Mouse (Mus musculus): ENCODE measurements around the gene Sv2c.

Sv2c gene

DNA sequence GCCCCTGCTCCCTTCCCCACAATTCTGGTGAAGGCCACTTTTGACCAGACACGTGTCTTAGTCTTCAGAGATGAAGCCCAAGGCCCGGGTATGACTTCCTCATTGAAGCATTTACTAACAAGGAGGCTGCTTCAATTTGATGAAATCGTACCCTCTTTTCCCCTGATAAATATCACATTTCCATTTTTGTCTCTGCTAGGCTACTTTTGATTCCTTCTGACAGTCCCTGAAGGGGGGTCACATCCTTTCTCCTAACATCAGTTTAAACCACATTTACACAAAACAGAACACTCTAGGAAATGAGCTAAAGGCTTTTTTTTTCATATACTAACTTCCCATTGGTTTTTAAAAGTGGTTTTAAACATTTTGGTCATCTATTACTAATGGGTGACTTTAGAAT lies 79.6 kb downstream of the Sv2c start:
- DNase-seq (ENCODE audit: low read depth, low spot score) = no peak

GRCm38 (mm10) chr13:96045396-96045795 lies 87.0 kb downstream of the Sv2c start:
- peak; percentile 26 for DNase-seq (ENCODE audit: low read depth, low spot score)

- DNase-seq (ENCODE audit: low read depth, low spot score) = no peak
Observed at GRCm38 (mm10) chr13:96040275-96041042, 91.9 kb downstream of the Sv2c start.

GRCm38 (mm10) chr13:96039536-96039935 lies 92.8 kb downstream of the Sv2c start:
- no peak for DNase-seq (ENCODE audit: low read depth, low spot score)

- DNase-seq (ENCODE audit: low read depth, low spot score) = peak; percentile 77
Observed at GRCm38 (mm10) chr13:96030368-96031223, 101.8 kb downstream of the Sv2c start.

DNA sequence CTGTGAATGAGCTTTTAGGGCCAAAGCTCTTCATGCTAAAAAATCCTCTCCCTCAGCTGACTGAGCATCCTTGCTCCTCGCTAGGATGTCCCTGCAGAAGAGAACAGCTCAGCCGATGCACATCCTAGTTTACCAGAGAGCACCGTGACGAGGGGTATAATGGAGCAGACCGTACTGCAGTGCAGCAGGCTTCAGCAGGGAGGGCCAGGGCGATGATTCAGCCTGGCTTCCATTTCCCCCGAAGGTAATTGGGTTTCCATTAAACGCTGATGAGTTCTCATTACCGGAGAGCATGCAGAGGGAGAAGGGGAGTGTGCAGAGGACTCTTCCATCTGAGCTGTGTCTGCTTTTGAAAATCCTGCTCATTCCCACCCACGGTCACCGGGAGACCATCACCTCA lies 108.5 kb downstream of the Sv2c start:
- DNase-seq (ENCODE audit: low read depth, low spot score) = peak; percentile 0

GRCm38 (mm10) chr13:96015516-96015915 lies 116.9 kb downstream of the Sv2c start:
- no peak for DNase-seq (ENCODE audit: low read depth, low spot score)

GRCm38 (mm10) chr13:96010861-96011511 lies 121.4 kb downstream of the Sv2c start:
- DNase-seq (ENCODE audit: low read depth, low spot score) = peak; percentile 9

DNA sequence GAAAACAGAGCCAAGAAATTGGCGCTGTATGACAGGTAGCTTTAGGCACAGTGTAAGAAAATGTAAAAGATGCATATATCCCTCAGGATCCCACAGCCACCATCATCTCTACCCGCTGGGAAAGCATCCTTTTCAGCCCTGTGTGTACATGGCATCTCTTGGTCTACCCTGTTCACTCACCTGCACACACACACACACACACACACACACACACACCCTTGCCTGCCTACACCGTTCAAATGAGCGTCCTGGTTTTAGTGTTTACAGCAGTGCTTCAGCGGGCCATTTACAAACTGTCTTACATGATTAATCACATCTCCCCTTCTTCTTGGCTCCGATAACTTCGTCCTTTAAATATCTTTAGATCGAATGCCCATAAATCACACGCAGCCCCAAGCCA lies 123.4 kb downstream of the Sv2c start:
- no peak for DNase-seq (ENCODE audit: low read depth, low spot score)

- DNase-seq (ENCODE audit: low read depth, low spot score) = peak; percentile 0
Observed at GRCm38 (mm10) chr13:96008154-96008553, 124.2 kb downstream of the Sv2c start.

GRCm38 (mm10) chr13:96003539-96003938 lies 128.8 kb downstream of the Sv2c start:
- no peak for DNase-seq (ENCODE audit: low read depth, low spot score)

- no peak for DNase-seq (ENCODE audit: low read depth, low spot score)
Observed at GRCm38 (mm10) chr13:96002475-96002874, 129.9 kb downstream of the Sv2c start.

DNA sequence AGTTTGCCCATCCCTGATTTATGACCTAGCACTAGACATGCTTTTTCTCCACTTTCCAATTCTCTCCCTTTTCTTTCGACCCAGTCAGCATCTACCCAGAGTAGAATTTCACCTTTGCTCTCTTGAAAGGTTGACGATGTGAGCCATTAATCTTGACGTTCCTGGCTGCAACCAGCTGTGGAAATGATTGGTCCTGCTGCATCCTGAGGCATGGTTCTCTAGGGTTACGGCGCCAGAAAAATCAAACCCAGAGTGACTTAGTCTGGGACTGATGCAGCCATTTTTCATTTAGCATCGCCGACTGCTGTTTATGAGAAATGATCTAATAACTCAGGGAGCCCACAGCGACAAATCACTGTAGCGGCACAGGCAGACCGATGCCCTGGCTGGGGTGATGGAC lies 133.0 kb downstream of the Sv2c start:
- no peak for DNase-seq (ENCODE audit: low read depth, low spot score)

GRCm38 (mm10) chr13:95997294-95997693 lies 135.1 kb downstream of the Sv2c start:
- DNase-seq (ENCODE audit: low read depth, low spot score) = no peak

DNA sequence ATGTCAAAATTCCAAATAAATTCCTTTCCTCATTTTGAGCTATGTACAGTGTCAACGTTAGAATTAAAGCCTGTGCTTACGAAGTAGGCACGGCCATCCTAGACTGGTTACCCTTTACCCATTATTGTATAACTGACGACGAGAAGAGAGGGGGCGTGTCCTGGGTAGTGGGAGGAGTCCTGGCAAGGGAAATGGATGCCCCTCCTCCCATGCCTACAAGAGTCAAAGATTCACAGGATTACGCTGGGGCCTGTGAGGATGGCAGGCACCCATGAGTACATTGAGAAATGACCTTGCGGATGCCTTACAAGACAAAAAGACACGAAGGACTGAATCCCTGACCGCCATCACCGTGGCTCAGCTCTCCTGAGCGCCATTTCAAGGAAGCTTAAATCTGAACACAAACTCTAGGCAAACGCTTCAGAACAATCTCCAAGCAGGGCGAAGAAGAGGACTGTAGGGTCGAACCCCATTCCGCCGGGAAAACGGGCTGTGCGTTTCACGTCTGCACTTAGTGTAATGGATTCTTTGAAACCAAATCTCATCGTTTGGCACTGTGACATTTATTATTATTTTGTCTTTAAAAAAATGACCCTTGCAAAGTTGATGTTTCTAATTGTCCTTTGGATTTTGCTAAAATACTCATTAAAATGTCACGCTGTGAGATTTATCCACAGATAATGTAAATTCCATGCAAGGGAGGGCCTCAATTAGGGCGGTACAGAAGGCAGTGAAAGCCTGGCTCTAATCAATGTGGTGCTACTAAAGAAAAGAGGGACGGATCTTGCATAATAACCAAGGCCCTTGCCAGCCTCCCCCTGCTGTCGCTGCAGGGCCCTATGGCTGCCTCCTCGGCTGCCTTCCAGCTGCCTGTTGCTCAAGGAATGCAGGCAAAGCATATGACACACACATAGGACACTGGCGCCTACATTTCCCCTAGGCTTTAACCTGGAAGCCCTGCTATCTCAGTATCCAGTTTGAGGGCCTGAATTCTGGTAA lies 137.4 kb downstream of the Sv2c start:
- DNase-seq (ENCODE audit: low read depth, low spot score) = peak; percentile 81

DNA sequence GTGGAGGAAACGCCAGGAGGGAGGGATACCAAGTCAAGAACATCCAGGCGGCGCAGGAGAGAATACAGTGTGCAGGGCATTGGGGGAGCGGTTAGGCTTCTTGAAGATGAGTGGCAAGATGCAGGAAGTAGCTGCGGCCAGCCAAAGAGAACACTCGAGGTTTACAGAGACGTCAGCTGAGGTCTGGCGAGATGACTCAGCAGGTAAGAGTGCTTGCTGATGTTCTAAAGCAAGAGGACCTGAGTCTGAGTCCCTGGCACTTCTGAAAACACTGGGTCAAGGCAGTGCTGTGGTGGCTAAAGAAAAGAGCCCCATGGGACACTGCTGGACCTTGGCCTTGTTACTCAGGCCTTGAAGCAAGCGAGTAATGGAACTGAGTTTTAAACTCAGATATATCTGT lies 144.2 kb downstream of the Sv2c start:
- no peak for DNase-seq (ENCODE audit: low read depth, low spot score)

DNA sequence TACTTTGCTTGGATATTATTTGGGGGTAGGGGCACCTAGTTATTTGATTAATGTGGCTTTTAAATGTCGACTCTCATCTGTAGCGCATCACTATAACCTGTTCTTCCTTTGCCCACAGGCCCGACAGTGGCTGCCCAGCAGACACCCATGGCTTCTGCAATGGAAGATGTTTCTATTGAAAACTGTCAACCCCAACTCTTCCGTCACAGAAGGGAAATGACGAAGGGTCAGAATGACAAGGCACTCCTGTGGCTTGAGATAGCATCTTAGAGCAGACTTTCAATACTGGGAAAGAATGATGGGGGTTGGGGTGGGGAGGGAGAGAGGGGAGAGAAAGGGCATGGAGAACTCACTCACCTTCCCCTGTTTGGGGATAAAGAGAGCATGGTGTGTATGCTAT lies 145.2 kb downstream of the Sv2c start:
- no peak for DNase-seq (ENCODE audit: low read depth, low spot score)

- peak; percentile 42 for DNase-seq (ENCODE audit: low read depth, low spot score)
Observed at GRCm38 (mm10) chr13:95986375-95986774, 146.0 kb downstream of the Sv2c start.

GRCm38 (mm10) chr13:95975225-95975624 lies 157.2 kb downstream of the Sv2c start:
- no peak for DNase-seq (ENCODE audit: low read depth, low spot score)

DNA sequence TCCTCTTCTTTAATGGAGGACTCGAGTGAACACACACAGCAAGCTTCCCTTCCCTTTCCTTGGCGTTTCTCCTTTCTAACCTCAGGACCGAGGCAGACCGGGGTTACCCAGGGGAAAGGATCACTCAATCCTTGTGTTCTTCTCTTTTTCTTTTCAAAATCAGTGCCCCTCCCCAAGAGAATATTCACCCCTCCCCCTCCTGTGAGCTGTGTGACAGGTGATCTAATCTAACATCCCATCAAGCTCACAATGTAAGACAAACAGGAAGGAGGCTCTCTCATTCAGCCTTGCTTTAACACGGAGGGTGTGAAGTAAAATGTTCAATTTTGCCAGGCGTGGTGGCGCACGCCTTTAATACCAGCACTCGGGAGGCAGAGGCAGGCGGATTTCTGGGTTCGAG lies 158.3 kb downstream of the Sv2c start:
- DNase-seq (ENCODE audit: low read depth, low spot score) = no peak

- DNase-seq (ENCODE audit: low read depth, low spot score) = peak; percentile 74
Observed at GRCm38 (mm10) chr13:95973368-95973958, 158.9 kb downstream of the Sv2c start.
